Mouse (Mus musculus) brain, embryonic 18.5 days (tissue): ENCODE results near the gene Sez6l2.
A peak's percentile ranks its signal among the peaks of the same experiment; 100 is the strongest.
"Not testable (repeated sequence)": the region's sequence is repeated elsewhere in the genome, so short reads cannot be mapped to it uniquely, and the experiment has no call there.

Source experiments
- DNase-seq: peaks from one replicate; pipeline ENCODE4 v3.0.0-alpha.2; 2012; ENCODE audit warnings: low read depth, low spot score

Sez6l2 gene

DNA sequence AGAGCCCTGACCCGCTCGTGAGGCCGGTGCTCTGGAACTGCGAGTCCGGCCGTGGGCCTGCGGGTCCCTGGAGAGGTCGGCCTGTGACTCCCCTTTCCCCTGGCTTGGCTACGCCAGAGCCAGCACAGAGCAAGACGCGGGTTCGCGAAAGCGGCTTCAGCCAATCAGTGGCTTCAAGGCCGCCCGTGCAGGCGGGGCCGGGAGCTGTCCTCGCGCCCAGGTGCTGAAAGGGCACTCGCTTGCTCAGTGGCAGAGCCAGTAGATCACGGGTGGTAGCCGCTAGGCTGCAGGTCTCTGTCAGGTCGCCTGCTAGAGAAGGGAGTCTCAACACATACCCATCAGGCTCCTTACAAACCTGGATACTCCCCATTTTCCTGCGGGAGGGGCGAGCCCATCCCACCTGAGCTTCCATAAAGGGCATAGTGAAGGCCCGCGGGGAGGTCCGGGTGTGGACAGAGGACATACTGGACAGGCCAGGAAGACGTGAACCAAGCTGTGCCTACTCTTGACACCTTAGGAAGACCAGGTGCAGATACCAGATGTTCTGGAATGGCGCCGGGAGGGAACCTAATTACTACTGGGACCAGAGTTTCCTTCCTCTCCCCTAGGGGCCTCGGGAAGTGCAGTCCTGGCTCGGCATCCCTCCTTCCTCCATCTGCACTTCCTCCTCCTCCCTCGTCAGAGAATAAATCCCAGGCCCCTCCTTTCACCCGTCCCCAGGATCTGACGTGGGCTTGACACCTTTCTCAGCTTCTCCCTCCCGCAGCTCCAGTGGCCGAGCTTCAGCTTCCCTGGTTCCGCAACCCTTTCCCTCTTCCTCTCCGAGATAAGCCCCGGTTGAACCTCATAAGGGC, at the start of gene Sez6l2:
Gene Sez6l2 (plus strand): TSS at position 771 of the 854 bp plus-strand sequence.
- peak; percentile 83 for DNase-seq

DNA sequence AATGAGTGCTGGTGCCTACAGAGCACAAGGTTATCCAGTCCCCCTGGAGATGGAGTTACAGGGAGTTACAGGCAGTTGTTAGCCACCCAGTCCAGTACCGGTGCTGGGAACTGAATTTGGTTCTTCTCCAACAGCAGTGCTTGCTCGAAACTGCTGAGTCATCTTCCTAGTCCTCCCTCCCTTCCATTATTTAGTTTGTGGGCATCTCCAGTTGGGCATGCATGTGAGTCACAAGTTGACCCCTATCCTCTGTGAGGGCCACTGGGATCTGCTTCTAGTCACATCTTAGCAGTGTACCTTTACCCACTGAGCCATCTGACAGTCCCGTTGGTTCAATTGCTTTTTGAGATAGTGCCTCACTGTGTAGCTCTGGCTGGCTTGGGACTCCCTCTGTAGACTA, 44.8 kb upstream of the Sez6l2 start:
- no peak for DNase-seq

DNA sequence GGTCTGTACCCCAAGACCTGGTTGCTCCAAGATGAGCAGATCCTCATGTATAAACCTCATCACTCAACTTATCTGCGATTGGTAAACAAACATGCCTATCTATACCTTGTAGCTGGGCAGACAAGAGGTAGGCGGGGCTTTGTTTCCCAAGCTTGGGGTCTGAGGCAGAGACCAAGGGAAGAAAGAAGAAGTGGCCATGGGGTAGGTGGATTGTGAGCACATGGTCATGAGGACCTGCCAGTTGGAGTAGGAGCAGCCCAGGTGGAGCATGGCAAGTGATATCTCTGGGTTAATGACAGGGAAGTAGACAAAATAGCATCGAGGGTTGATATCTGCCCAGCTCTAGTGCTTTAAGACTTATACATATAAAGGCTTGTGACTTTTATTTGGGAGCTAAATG, 35.5 kb upstream of the Sez6l2 start:
- DNase-seq, result no peak

DNA sequence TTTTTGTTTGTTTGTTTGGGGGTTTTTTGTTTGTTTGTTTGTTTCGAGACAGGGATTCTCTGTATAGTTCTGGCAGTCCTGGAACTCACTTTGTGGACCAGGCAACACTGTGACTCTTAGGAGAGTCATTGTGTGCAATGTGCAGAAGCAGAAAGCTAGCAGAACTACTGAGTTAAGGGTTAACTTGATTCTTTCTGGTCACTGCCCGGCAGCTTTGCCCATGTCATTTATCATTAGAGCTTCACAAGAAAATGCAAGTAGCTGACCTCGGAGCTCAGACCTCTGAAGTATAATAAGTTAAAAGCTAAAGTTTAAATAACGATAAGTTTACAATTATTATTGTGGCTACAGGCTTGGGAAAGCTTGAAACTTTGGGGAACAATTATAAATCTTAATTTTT, 32.0 kb upstream of the Sez6l2 start:
- DNase-seq, result not testable (repeated sequence)

DNA sequence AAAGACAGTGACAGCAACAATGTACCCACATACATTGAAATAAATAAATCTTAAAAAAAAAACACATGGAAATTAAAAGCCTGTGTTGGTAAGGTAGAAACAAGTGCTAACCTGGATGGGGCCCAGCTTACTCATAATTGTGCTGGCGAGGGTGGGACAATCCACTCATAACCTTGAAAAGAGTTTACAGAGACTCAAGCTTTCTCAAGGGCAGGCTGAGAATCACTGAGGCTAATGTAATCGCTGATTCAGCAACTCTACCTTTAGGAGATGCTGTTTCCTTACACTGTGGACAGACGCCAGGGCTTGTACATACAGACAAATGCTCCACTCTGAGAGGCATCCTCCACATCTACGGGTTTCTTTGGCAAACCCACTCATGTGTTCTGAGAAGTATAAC, 30.4 kb upstream of the Sez6l2 start:
- DNase-seq, result no peak

DNA sequence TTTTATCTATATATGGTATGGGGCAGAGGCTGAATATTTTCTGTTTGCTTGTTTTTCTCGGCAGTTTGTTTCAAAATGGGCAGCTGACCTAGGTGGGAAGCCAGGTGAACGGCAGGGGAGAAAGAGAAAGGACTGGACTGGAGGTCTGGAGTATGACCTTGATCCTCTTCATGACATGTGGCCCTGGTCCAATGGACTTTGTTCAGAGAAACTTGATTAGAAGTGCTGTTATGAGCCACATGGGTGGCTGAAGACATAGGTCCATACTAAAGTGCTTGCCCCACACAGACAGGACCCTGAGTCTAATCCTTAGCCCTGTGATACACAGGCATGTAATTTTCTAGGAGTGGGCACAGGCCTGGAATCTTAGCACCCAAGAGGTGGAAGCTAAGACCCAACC, 28.8 kb upstream of the Sez6l2 start:
- DNase-seq, result no peak

DNA sequence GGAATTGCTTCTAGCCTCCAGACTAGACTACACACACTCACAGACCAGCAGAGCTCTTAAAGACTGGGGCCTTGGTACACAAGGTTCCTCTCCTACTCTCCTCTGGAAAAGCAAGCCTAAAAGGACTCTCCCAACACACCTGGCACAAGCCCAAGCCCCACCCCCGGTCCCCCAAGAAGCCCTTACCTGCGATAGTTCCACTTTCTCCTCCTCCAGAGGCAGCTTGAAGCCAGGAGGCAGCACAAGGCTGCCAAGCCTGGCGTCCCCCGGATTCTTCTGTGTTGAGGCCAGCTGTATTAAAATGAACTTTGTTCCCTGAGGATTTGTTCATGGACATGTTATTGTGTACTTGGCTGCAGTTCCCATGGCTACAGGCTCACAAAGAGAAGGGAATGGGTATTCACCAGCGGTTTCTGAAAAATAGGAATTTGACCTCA, 27.7 kb upstream of the Sez6l2 start, which contains the start of gene Tmem219:
Gene Tmem219 (minus strand): TSS at position 294 of the 437 bp plus-strand sequence.
- DNase-seq, result peak; percentile 14

DNA sequence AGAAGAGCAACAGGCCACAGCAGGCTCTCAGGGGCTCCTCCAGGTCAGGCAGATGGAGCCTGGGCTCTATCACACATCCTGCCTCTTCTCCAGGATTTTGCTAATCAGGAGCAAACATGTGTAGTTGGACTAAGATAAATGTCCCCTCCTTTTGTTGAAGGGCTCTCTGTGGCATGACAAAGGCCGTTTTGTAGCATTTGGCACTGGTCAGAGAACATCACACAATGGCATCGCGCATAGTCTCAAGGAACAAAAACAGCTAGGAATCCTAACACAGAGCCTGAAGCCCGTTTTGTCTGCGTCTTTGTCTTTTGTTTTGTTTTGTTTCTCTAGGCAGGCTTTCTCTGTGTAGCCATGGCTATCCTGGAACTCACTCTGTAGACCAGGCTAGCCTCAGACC, 26.4 kb upstream of the Sez6l2 start:
- DNase-seq, result no peak

DNA sequence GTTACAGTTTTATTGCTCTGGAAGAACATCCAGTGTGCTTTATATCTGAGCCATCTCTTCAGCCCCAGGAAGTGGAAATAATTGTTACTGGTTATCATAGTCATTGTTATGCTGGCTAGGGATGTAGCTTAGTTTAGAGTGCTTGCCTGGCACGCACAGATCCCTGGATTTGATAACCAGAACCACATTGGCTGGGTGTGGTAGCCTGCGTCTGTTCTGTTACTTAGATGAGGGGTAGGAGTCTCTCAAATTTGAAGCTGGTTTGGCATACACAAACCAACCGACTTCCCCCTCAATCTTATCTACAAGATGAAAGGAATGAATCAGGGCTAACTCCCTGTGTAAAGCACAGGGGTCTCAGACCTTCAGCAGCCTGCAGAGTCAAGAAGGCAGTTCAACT, 24.1 kb upstream of the Sez6l2 start:
- no peak for DNase-seq

DNA sequence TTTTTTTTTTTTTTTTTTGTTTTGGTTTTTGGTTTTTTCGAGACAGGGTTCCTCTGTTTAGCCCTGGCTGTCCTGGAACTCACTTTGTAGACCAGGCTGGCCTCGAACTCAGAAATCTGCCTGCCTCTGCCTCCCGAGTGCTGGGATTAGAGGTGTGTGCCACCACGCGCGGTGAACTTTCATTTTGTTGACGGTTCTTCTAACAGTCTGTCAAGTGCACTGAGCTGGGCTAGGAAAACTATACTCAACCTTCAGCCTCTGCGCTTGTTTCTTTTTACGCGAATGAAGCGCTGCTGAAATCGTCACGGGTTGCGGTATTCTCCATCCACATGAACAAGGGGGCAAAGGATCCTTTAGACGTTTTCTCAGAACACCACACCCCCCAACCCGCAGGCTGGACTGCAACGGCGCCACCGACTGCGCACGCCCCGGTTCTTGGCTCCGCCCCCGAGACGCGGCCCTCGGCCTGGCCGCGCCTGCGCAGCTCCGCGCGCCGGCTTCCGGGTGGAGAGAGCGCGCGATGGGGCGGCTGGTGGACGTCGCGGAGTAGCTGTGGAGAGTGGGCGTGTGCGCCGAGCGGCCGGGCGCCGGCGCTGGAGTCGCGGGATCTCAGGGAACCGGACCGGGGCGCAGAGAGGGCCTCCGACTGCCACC, 21.9 kb upstream of the Sez6l2 start, which contains the start of gene Kctd13:
Gene Kctd13 (plus strand): TSS at position 496 of the 654 bp plus-strand sequence.
- peak; percentile 69 for DNase-seq

DNA sequence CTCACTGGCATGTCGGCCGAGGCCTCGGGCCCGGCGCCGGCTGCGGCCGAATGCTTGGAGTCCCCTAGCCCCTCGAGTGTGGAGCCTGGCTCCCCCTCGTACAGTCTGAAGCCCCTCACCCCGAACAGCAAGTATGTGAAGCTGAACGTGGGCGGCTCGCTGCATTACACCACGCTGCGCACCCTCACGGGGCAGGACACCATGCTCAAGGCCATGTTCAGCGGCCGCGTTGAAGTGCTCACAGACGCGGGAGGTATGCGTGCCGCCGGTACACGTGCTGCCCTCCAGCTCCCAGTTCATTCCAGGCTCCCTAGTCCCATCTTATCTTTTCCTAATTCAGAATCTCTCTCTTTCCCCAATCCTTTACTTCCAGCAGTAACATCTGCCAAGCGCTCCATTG, 21.3 kb upstream of the Sez6l2 start:
- DNase-seq, result no peak

DNA sequence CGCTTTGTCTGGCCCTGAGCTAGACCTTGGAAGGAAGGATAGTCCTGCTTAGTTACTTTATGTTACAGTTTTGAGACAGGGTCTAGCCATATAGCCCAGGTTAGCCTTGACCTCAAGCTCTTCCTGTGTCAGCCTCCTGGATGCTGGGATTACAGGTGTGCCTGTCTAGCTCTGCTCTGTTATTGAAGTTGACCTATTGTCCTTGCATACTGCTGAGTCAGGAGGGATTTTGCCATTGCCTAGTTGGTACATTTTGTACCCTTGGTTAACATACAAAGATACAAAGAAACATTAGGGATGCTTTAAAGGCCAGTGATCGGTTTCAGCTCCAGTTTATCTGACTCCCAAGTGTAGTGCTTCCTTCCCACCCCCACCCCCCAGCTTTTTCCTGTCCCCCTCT, 17.7 kb upstream of the Sez6l2 start:
- no peak for DNase-seq

DNA sequence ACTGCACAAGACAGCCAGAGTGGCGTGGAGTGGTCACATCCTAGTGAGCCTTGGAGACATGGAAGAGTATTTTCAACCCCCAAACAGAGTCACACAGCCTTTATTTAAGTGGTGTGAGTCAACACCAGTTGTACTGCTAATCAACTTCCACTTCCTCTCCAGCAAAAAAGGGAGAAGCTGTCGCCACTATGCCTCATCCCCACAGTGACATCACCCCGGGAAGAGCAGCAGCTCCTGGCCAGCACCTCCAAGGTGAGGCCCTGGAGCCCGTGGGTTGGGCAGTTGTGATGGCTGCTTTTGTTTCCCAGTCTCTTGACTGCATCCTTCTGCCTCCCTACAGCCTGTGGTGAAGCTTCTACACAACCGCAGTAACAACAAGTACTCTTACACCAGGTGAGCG, 9.2 kb upstream of the Sez6l2 start:
- DNase-seq, result no peak

DNA sequence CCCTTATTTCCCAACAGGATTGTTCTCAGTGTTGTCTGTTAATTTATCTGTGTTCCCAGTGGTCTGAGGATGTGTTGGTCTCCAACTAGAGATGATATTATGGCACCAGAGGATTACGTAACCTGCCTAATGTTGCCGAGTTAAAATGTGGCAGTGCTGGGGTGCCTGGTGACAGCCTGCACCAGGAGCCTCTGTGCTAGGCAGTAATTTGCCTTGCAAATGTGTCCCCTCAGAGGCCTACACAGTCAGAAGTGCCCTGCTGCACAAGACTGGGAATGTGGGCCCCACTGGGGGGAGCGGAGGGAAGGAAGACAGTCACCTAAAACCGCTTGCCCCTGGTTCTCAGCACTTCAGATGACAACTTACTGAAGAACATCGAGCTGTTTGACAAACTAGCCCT, 8.6 kb upstream of the Sez6l2 start:
- DNase-seq, result no peak

DNA sequence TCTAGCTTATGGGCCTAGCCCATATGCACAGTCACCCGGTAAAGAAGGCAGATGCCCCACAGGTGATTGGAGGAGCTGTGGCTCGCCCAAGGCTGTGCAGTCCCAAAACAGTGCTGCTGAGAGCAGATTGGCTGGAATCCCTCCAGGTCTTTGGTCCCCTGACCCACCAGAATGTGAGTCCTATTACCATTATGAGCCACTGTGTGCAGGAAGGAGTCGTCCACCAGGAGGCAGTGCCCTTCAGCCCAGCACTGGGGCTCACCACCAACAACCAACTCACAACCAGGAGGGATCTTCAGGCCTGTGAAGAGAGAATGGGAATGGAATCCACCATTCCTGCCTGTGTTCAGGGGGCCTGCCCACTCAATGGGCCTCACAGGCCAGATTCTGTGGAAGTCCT, 3.8 kb upstream of the Sez6l2 start:
- no peak for DNase-seq

DNA sequence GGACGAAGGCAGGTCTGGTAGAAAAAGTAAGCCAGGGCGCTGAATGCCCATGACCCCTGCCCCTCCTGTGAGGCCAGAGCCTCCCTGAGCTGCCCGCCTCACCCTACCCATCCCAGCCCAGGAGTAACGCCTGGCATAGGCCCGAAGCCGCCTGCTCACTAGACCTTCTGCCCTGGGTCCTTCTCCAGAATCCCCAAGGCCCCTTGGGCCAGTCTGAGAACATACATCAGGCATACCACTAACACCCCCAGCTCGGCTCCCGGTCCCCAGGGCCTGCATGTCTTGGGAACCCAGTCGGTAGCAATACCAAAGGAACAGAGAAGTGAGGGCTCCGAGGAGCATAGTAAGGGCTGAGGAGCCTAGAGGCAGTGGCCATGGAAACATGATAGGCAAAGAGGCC, 1.7 kb upstream of the Sez6l2 start:
- DNase-seq, result no peak

DNA sequence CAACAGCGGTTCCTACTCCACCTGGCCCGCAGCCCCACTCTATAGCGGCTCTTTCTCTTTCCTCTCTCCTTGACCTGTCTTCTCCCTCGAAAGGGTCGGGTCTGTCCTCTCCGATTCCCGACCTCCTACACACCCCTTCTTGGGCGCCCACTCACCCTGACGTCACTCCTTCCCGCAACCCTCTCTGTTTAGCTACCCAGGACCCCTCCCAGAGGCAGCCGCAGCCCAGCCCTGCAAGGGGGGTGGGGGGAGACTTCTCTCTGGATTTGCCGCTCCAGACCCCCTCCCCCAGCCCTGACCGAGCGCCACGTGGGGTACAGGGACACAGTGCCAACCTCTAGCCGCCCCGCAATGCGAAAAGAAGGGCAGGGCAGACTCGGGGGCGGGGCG, 965 bp upstream of the Sez6l2 start, which contains the start of gene Asphd1:
Gene Asphd1 (minus strand): TSS at position 180 of the 390 bp plus-strand sequence.
- peak; percentile 46 for DNase-seq

DNA sequence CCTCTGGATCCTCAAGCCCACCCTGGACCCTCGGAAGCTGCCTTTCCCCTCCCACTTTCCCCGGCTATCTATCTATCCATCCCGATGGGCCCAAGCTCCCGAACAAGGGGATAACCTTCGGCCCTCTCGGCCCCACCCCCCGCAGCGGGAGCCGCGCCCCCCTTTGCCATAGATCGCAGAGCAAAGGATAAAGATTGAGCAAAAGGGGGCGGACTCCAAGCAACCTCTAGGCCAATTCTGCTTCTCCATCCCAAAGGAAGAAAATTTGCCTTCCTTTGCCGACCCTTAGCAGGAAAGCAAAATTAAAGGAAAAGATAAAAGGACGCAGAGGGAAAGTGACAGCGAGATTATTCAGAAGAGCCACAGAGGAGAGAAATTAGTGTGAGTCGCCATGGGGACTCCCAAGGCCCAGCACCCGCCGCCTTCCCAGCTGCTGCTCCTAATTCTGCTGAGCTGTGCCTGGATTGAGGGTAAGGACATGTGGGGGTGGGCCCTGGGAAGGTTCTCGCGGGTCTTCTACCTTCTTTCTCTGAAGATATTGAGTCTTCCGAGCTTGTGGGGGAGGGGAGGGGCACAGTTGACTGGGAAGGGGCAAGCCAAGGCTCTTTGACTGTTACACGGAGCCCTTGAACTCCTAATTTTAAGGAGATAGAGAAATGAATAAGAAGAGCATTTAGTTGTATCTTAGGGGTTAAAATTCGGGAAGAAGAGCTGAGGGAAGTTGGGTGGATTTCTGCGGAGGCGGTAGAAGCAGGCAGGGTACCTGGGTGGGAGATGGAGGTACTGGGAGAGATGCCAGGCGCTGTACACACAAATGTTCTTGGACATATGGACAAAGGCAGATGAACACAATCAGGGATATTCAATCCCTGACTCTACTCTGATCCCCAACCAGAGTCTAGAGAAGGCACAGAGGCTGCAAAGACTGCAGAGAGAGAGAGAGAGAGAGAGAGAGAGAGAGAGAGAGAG, 568 bp downstream of the Sez6l2 start:
- no peak for DNase-seq

DNA sequence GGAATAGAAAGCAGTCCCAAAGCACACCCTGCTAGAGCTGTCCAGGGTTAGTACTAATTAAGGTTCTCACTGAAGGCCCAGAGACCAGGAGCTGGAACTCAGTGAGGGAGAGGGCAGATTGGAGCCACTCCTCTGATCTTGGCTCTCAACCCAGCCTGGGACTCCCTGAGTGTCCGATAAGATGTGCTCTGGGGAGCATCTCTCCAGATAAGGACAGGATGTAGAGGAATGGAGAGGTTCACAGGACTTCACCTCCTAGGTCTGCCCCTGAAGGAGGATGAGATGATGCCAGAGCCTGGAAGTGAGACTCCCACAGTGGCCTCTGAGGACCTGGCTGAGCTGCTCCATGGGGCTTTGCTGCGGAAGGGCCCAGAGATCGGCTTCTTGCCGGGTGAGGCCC, 1.4 kb downstream of the Sez6l2 start:
- no peak for DNase-seq

DNA sequence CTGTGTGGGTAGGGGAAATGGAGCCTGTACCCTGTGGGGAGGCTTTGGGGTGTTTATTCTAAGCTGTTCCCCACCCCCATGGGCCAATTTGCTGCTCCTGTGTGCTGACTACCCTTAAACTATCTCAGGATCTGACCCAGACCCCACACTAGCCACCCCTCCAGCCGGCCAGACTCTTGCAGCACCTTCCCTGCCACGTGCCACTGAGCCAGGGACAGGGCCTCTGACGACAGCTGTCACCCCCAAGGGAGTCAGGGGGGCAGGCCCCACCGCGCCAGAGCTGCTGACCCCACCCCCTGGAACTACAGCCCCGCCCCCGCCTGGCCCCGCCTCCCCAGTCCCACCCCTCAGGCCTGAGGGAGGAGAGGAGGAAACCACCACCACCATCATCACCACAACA, 2.3 kb downstream of the Sez6l2 start:
- DNase-seq, result no peak

DNA sequence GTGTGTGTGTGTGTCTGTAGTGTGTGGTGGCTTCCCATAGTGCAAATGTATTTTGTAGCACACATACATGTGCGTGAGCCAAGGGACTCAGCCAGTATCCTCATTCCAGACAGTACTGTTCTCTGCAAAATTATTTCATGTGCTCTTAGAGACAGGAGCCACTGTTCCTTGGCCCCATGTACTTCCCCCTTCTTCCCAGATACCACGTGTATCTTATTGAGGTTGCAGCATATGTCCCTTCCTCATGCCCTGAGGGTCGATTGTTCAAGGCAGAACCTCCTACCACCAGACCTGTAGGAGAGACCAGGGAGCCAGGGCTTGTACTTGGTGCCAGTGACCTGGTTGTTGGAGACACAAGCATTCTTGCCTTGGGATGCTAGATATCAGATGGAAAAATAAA, 4.8 kb downstream of the Sez6l2 start:
- DNase-seq, result no peak

DNA sequence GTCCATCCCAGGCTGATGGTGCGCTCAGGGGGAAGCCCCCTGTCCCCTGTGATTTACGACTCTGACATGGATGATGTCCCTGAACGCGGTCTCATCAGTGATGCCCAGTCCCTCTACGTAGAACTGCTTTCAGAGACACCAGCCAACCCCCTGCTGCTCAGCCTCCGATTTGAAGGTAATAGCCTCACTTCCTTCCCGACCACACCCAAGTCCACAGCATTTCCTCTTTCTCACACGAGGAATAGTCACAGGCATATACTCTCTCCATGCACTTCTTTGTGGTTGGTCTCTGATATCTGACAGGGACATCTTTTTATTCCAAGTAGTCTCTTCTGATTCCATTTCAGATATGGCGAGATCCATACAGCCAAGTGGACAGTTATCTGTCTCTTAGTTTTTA, 9.4 kb downstream of the Sez6l2 start:
- no peak for DNase-seq
